Mouse (Mus musculus): ENCODE measurements around the gene Nadk2. TPM values are rescaled to one million over a fixed set of nuclear protein-coding genes. Genes with fewer than 3 reads are reported as not detected.

The Nadk2 gene
- polyA plus RNA-seq, 1 experiment from 2014 or later: 51.9 TPM

DNA sequence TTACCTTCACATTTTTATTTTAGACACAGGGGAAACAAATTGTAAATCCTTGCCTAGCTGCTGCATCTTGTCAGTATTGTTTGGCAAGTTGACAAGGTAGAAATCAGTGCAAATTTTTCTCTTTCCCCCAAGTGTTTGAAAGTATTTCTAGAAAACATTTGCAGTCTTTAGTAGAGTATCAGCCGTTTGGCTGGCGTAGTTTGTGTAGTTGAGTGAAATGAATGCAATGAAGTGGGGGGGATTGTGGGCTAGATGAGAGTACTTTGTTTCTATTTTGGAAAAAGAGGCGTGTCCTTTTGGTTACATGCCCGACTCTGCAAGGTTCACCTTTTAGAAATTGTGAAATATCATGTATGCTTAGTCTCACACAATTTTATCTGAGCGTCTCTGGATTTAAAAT is 1.6 kb downstream of the Nadk2 start:
- Histone ChIP-seq H3K4me3 (ENCODE audit: low read depth, low read length) (peak overlapping the region; percentile 89), H3K36me3 (replicated peaks; ENCODE audit: control insufficient read depth, insufficient read depth, low read depth, low read length) (no peaks in the 10 kb centered on the region), H3K27me3 (ENCODE audit: control insufficient read depth, insufficient read depth, low read length) (no peaks in the 10 kb centered on the region), H3K9ac (replicated peaks; ENCODE audit: low read length) (peak overlapping the region; percentile 90), H3K9me3 (replicated peaks; ENCODE audit: control insufficient read depth, low read length) (no peaks in the 10 kb centered on the region), H3K27ac (replicated peaks; ENCODE audit: low read depth, low read length) (no peak overlapping the region), H3K4me1 (ENCODE audit: control insufficient read depth, insufficient read depth, low read length) (no peaks in the 10 kb centered on the region; the same call in 1 of the 2 replicates), H3K4me2 (ENCODE audit: low read depth, low read length) (peak overlapping the region; percentile 82)
- WGBS: 39% methylated on average over 5 of the region's 5 CpGs
- DNase-seq (ENCODE audit: low spot score) (no peak), ATAC-seq (replicated peaks; ENCODE audit: insufficient number of reproducible peaks, low FRiP score, low TSS enrichment, low read depth) (no peak)

DNA sequence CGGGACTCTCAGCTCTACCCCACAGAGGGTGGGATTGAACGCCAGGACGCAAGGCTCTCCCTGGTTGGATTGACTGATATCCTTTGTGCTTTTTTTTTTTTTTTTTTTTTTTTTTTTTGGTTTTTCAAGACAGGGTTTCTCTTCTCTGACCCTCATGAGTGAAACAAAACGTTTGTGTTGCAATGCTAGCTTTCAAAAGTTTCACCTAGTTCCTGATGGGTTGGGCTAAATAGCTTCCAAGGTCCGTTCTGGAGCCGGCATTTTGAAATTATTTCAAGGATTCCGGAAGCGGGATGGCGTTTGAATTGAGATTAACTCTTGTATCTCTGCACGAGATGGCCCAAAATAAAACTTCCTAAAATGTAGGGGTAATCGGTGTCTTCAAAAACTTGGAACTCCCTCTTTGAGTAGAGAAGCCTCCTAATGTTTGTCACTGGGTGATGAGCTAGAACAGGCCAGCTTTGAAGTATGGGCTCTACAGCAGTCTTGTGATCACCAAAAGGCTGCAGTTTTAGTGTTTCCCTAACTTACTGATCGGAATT is 2.1 kb downstream of the Nadk2 start:
- no peak overlapping the region; the same call in 1 of the 2 replicates for H3K9ac ChIP-seq (replicated peaks; ENCODE audit: low read length)
- H3K36me3 ChIP-seq (replicated peaks; ENCODE audit: control insufficient read depth, insufficient read depth, low read depth, low read length): no peaks in the 10 kb centered on the region
- peak overlapping the region; percentile 89 for H3K4me3 ChIP-seq (ENCODE audit: low read depth, low read length)
- H3K4me1 ChIP-seq (ENCODE audit: control insufficient read depth, insufficient read depth, low read length): no peaks in the 10 kb centered on the region; the same call in 1 of the 2 replicates
- no peak for ATAC-seq (replicated peaks; ENCODE audit: insufficient number of reproducible peaks, low FRiP score, low TSS enrichment, low read depth)
- WGBS: 46% methylated on average over 12 of the region's 12 CpGs
- no peaks in the 10 kb centered on the region for H3K9me3 ChIP-seq (replicated peaks; ENCODE audit: control insufficient read depth, low read length)
- H3K27me3 ChIP-seq (ENCODE audit: control insufficient read depth, insufficient read depth, low read length): no peaks in the 10 kb centered on the region
- no peak overlapping the region for H3K27ac ChIP-seq (replicated peaks; ENCODE audit: low read depth, low read length)
- DNase-seq (ENCODE audit: low spot score): no peak
- H3K4me2 ChIP-seq (ENCODE audit: low read depth, low read length): peak overlapping the region; percentile 82; the same call in 1 of the 2 replicates

DNA sequence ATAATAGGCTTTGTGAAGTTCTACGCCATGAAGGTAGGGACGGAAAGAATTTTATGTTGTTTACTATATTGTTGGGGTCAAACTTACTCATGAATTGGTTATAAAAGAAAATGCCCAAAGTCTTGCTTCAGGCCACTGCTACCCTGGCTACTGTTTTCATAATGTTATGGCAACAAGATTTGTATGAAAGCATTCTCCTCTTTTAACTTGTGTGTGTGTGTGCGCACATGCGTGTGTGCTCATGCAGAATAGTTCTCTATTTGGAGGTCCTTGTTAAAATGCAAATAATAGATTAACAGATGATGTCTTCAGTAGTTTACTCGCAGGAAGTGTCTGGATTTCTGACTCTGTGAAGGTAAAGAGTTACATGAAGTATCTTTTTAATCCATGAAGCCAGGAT is 2.6 kb downstream of the Nadk2 start:
- ATAC-seq (replicated peaks; ENCODE audit: insufficient number of reproducible peaks, low FRiP score, low TSS enrichment, low read depth) (no peak), DNase-seq (ENCODE audit: low spot score) (no peak)
- Histone ChIP-seq H3K27me3 (ENCODE audit: control insufficient read depth, insufficient read depth, low read length) (no peaks in the 10 kb centered on the region), H3K27ac (replicated peaks; ENCODE audit: low read depth, low read length) (no peak overlapping the region), H3K4me1 (ENCODE audit: control insufficient read depth, insufficient read depth, low read length) (no peaks in the 10 kb centered on the region; the same call in 1 of the 2 replicates), H3K36me3 (replicated peaks; ENCODE audit: control insufficient read depth, insufficient read depth, low read depth, low read length) (no peaks in the 10 kb centered on the region), H3K9me3 (replicated peaks; ENCODE audit: control insufficient read depth, low read length) (no peaks in the 10 kb centered on the region), H3K4me3 (ENCODE audit: low read depth, low read length) (no peak overlapping the region), H3K4me2 (ENCODE audit: low read depth, low read length) (no peak overlapping the region; the same call in 1 of the 2 replicates), H3K9ac (replicated peaks; ENCODE audit: low read length) (no peak overlapping the region; the same call in 1 of the 2 replicates)
- 85% methylated on average over 5 of the region's 5 CpGs for WGBS

DNA sequence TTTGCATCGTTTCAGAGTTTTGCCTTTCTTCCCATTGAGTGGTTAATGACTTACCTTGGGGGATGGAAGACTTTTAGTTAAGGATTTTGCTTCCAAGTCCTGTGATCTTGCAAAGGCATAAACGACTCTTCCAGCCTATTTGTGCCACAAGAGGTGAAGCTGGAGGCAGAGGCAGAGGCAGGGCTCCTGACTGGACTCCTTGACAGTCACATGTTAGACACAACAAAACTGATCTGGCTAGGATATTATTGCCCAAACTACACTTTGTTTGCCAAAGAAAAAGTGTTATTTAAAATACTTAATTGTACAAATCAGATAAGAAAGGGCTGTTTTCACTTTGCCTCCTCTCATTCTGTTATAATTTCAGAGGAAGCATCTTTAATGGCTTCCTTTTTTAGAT is 3.1 kb downstream of the Nadk2 start:
- DNase-seq (ENCODE audit: low spot score) (no peak), ATAC-seq (replicated peaks; ENCODE audit: insufficient number of reproducible peaks, low FRiP score, low TSS enrichment, low read depth) (no peak)
- Histone ChIP-seq H3K27me3 (ENCODE audit: control insufficient read depth, insufficient read depth, low read length) (no peaks in the 10 kb centered on the region), H3K9me3 (replicated peaks; ENCODE audit: control insufficient read depth, low read length) (no peaks in the 10 kb centered on the region), H3K4me3 (ENCODE audit: low read depth, low read length) (no peak overlapping the region), H3K4me1 (ENCODE audit: control insufficient read depth, insufficient read depth, low read length) (no peaks in the 10 kb centered on the region; the same call in 1 of the 2 replicates), H3K4me2 (ENCODE audit: low read depth, low read length) (no peak overlapping the region; the same call in 1 of the 2 replicates), H3K9ac (replicated peaks; ENCODE audit: low read length) (no peak overlapping the region; the same call in 1 of the 2 replicates), H3K27ac (replicated peaks; ENCODE audit: low read depth, low read length) (no peak overlapping the region), H3K36me3 (replicated peaks; ENCODE audit: control insufficient read depth, insufficient read depth, low read depth, low read length) (no peaks in the 10 kb centered on the region)
- WGBS: 29% methylated on average over 2 of the region's 2 CpGs

DNA sequence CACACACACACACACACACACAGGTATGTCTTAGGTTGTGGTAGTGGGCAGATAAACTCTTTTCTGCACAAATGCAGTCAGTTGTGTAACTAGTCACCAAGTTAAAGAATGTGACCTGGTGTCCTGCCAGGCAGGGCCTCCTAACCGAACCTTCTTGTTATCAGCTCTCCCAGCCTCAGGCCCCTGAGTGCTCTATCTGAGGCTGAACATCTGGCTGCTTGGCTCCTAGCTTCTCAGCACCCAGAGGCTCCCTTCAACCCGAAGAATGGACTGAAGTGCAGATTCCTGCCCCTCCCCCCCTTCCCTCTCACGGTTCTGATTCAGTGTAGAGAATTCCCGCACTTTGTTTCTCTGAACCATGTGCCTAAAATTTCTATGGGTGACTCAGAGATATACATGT is 3.6 kb downstream of the Nadk2 start:
- Histone ChIP-seq H3K9me3 (replicated peaks; ENCODE audit: control insufficient read depth, low read length) (no peaks in the 10 kb centered on the region), H3K36me3 (replicated peaks; ENCODE audit: control insufficient read depth, insufficient read depth, low read depth, low read length) (no peaks in the 10 kb centered on the region), H3K4me1 (ENCODE audit: control insufficient read depth, insufficient read depth, low read length) (no peaks in the 10 kb centered on the region; the same call in 1 of the 2 replicates), H3K27ac (replicated peaks; ENCODE audit: low read depth, low read length) (no peak overlapping the region), H3K9ac (replicated peaks; ENCODE audit: low read length) (no peak overlapping the region), H3K27me3 (ENCODE audit: control insufficient read depth, insufficient read depth, low read length) (no peaks in the 10 kb centered on the region), H3K4me3 (ENCODE audit: low read depth, low read length) (no peak overlapping the region), H3K4me2 (ENCODE audit: low read depth, low read length) (no peak overlapping the region)
- DNase-seq (ENCODE audit: low spot score) (no peak), ATAC-seq (replicated peaks; ENCODE audit: insufficient number of reproducible peaks, low FRiP score, low TSS enrichment, low read depth) (no peak)
- 16% methylated on average over 4 of the region's 4 CpGs for WGBS

DNA sequence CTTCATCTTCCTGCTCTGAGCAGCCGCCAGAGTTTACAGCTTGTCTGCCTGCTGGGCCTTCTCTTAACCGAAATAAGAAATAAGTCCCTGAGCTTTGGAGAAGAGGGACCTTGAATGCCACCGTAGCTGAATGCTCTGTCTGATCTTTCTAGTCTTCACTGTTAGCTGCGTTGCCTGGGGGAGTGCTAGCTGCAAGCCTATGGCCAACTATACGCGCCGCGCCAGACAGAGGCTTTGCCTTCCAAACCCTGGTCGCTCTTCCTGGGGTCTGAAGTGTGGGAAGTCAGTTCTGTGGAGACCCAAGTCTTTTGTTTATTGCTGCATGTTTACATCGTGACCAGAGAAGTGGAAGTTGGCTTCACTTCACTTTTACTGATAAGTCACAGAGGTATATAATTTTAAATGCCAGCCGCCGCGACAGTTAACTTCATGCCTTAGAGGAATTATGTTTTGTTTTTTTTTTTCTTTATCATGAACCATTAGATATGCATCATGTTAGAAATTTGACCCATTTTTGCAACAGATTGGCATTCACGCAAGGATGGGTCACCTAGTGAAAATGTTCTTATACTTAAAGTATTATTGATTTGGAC is 4.6 kb downstream of the Nadk2 start:
- H3K9ac ChIP-seq (replicated peaks; ENCODE audit: low read length): no peak overlapping the region
- no peak for ATAC-seq (replicated peaks; ENCODE audit: insufficient number of reproducible peaks, low FRiP score, low TSS enrichment, low read depth)
- no peaks in the 10 kb centered on the region for H3K27me3 ChIP-seq (ENCODE audit: control insufficient read depth, insufficient read depth, low read length)
- H3K27ac ChIP-seq (replicated peaks; ENCODE audit: low read depth, low read length): no peak overlapping the region
- H3K4me1 ChIP-seq (ENCODE audit: control insufficient read depth, insufficient read depth, low read length): no peaks in the 10 kb centered on the region; the same call in 1 of the 2 replicates
- WGBS: 56% methylated on average over 14 of the region's 14 CpGs
- no peaks in the 10 kb centered on the region for H3K36me3 ChIP-seq (replicated peaks; ENCODE audit: control insufficient read depth, insufficient read depth, low read depth, low read length)
- no peak overlapping the region for H3K4me3 ChIP-seq (ENCODE audit: low read depth, low read length)
- no peak for DNase-seq (ENCODE audit: low spot score)
- no peaks in the 10 kb centered on the region for H3K9me3 ChIP-seq (replicated peaks; ENCODE audit: control insufficient read depth, low read length)
- no peak overlapping the region for H3K4me2 ChIP-seq (ENCODE audit: low read depth, low read length)

DNA sequence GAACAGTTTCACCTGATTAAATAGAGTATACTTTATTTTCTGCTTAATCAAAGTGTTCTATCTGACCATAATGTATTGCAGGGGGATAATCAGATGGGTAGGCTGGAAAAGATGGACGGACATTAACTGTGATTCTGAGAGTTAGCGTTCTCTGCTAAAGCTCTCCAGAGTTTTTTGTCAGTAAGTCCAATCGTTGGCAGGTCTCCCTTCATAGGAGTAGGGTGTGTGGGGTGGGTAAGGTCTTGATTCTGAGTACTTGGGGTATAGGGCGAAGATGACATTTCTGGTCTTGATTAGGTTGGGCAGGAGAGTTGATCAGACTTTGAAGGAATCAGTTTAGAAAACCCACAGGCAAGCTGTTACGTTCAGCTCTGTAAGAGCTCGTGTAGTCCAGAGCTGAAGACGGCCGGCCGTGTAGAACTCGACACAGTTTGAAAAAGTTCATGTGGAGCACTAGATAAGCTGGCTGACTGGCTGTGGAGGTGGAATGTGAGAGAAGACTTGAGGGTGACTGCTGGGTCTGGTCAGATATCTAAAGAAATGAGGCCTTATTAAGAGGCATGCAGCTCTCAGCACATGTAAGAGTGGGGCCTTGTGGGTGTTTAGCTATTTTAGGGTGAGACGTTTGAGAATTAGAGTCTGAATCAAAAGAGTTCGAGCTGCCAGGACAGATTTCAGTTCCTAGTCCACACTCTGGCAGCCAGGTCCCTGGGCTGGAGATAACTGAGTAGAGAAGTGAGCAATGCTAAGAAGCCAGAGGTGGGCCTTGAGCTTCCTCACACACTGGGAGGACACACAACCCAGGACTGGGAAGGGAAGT is 7.6 kb downstream of the Nadk2 start:
- Histone ChIP-seq H3K4me1 (ENCODE audit: control insufficient read depth, insufficient read depth, low read length) (no peaks in the 10 kb centered on the region; the same call in 1 of the 2 replicates), H3K27ac (replicated peaks; ENCODE audit: low read depth, low read length) (no peak overlapping the region), H3K36me3 (replicated peaks; ENCODE audit: control insufficient read depth, insufficient read depth, low read depth, low read length) (no peaks in the 10 kb centered on the region), H3K4me2 (ENCODE audit: low read depth, low read length) (no peak overlapping the region), H3K27me3 (ENCODE audit: control insufficient read depth, insufficient read depth, low read length) (no peaks in the 10 kb centered on the region), H3K9ac (replicated peaks; ENCODE audit: low read length) (no peak overlapping the region), H3K4me3 (ENCODE audit: low read depth, low read length) (no peak overlapping the region), H3K9me3 (replicated peaks; ENCODE audit: control insufficient read depth, low read length) (no peaks in the 10 kb centered on the region)
- WGBS: 69% methylated on average over 12 of the region's 12 CpGs
- DNase-seq (ENCODE audit: low spot score): no peak
- ATAC-seq (replicated peaks; ENCODE audit: insufficient number of reproducible peaks, low FRiP score, low TSS enrichment, low read depth): no peak

DNA sequence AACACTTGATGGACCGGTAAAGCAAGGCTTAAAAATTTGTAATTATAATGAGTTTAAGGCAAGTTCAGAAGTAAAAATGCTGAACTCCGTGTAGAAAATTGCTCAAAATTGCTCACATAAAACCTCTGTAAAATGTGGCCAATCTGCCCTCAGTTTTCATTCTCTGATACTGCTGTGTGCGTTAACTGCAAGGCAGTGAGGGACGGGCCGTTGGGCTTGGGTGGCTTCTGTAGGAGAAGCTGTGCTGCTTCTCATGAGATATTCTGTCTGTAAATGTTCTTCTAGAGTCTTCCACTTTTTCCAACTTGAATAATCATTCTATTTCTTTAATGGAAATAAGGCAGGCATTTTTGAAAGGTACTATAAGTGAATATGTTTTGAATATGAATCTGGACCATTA is 8.6 kb downstream of the Nadk2 start:
- Histone ChIP-seq H3K27me3 (ENCODE audit: control insufficient read depth, insufficient read depth, low read length) (no peaks in the 10 kb centered on the region), H3K9ac (replicated peaks; ENCODE audit: low read length) (no peak overlapping the region), H3K4me2 (ENCODE audit: low read depth, low read length) (no peak overlapping the region), H3K36me3 (replicated peaks; ENCODE audit: control insufficient read depth, insufficient read depth, low read depth, low read length) (no peaks in the 10 kb centered on the region), H3K4me1 (ENCODE audit: control insufficient read depth, insufficient read depth, low read length) (no peaks in the 10 kb centered on the region; the same call in 1 of the 2 replicates), H3K9me3 (replicated peaks; ENCODE audit: control insufficient read depth, low read length) (no peaks in the 10 kb centered on the region), H3K4me3 (ENCODE audit: low read depth, low read length) (no peak overlapping the region), H3K27ac (replicated peaks; ENCODE audit: low read depth, low read length) (no peak overlapping the region)
- 48% methylated on average over 5 of the region's 5 CpGs for WGBS
- no peak for DNase-seq (ENCODE audit: low spot score)
- ATAC-seq (replicated peaks; ENCODE audit: insufficient number of reproducible peaks, low FRiP score, low TSS enrichment, low read depth): no peak

All from embryonic facial prominence, embryonic 11.5 days (tissue).